Mouse (Mus musculus): ENCODE measurements around the gene Nkx2-1. TPM values are rescaled to one million over a fixed set of nuclear protein-coding genes. Genes with fewer than 3 reads are reported as not detected.
A peak's percentile ranks its signal among the peaks of the same experiment; 100 is the strongest.
"Not testable (repeated sequence)": the region's sequence is repeated elsewhere in the genome, so short reads cannot be mapped to it uniquely, and the experiment has no call there.

Gene Nkx2-1
- not detected for total RNA-seq (2021)
- long read RNA-seq, experiment 1 = 0 reads
- long read RNA-seq, experiment 2 = 0 reads

DNA sequence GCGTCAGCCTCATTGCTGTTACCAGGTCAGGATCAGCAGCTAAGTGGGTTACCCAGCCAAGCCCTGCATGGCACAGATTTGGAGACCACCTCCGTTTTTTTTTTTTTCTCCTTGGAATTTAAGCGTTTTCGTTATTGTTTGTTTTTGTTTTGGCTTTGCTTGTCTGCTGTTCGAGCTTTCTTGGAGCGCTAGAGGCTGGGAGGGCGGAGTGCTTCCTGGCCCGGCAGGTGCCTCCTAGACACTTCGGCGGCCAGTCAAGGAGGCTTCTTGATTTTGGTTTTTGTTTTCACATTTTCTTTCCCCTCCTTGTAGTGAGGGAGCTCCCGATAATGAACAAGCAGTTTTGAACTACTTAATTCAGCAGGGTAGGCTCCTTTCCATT lies at the start of gene Nkx2-1:
TSS of gene Nkx2-1 (minus strand) at position 25 of the 382 bp plus-strand sequence.
- no peak for DNase-seq (ENCODE audit: low spot score)

DNA sequence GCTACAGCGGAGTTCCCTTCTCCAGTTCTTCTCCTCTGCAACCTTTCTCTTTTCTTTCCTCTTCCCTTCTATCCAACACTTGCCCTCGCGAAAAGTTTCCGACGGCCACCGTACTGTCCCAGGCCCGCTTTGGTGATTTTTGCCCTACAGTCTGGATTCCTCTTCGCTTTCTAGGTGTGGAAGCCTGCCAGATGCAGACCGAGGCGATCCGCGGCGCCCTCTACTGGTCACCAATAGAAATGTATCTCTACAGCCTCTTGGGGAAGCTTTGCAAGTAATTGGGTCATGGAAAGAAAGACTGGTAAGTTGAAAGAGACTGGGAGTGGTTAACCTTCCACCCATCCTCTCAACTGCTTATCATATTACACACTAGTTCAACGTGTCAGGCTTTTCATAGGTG lies 4.4 kb upstream of the Nkx2-1 start:
- peak; percentile 52 for DNase-seq (ENCODE audit: low spot score)

- DNase-seq (ENCODE audit: low spot score) = no peak
These were observed 3.9 kb upstream of the Nkx2-1 start for GRCm38 (mm10) chr12:56540591-56540990.

DNA sequence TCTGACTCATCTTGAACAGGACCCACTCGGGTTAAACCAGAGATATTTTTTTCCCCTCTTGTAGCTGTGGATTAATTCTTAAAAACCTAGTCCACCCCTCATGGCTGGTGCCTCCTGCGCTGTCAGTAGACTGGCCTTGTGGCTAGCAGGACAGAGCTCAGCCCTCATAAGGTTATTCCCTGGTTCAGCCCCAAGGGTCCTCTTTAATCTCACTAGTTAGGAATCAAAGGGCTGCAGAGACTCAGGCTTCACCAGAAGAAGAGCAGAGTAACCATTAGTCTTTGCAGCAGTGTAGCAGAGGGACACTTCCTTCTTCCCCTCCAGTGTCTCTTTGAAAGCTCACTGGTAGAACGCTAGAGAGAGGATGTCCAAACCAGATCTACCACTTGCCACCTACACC lies 1.9 kb upstream of the Nkx2-1 start:
- DNase-seq (ENCODE audit: low spot score) = no peak

GRCm38 (mm10) chr12:56537931-56538330 lies 1.2 kb upstream of the Nkx2-1 start:
- DNase-seq (ENCODE audit: low spot score) = no peak

GRCm38 (mm10) chr12:56537342-56537741 lies 634 bp upstream of the Nkx2-1 start:
- no peak for DNase-seq (ENCODE audit: low spot score)

DNA sequence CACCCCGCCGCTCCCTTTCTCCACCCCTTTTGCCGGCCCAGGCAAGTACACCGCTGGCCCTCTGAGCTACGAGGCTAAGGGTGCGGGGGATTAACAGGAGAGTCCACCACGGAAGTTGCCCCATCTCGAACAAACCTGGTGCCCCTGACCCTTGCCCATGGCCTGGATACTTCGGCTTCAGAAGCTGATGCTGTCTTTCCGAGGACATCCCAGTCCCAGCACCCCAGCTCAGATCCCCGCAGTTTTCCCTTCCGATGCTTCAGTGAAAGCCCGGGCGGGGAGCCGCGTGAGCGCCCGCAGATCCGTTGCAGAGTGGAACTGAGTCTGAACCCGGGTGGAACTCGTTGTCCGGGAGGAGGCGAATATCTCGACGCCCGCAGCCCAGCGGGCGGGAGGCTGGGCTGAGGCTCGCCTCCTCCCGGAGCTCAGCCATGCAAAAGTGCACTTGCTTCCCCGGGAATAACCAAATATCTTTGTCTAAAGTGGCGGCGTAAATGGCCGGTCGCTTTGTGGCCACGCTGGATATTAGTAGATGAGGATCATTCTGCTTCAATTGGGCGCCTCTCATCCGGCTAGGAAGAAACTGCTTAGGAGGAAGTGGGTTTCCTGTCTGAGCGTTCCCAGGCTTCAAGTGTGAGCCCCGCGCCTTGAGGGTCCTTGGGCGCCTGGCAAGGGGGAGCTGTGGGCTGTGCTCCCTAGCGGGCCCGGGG lies 379 bp downstream of the Nkx2-1 start:
- DNase-seq (ENCODE audit: low spot score) = no peak

- DNase-seq (ENCODE audit: low spot score) = no peak
These were observed 1.1 kb downstream of the Nkx2-1 start for GRCm38 (mm10) chr12:56535411-56536173.

GRCm38 (mm10) chr12:56534651-56535326 lies 1.9 kb downstream of the Nkx2-1 start:
- DNase-seq (ENCODE audit: low spot score) = no peak

- DNase-seq (ENCODE audit: low spot score) = no peak
These were observed 2.4 kb downstream of the Nkx2-1 start for GRCm38 (mm10) chr12:56534311-56534650.

- no peak for DNase-seq (ENCODE audit: low spot score)
These were observed 3.0 kb downstream of the Nkx2-1 start for GRCm38 (mm10) chr12:56533501-56534310.

DNA sequence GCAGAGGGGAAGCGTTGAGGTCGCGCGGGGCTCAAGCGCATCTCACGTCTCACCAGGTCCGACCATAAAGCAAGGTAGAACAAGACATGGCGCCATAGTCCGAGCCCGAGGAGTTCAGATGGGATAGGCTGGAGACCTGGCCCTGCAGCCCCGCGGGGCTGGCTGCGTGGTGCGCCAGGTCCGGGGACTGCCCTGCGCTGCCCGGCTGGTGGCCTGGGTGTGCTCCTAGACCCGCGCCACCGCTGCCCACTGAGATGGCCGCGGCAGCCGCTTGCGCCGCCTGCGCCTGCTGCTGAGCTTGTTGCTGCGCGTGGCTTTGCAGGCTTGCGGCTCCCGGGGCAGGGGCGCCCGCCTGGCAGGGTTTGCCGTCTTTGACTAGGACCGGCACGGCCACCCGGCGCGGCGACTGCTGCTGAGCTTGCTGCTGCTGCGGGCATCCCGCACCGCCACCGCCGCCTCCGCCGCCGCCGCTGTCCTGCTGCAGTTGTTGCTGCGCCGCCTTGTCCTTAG lies 3.7 kb downstream of the Nkx2-1 start:
- no peak for DNase-seq (ENCODE audit: low spot score)

DNA sequence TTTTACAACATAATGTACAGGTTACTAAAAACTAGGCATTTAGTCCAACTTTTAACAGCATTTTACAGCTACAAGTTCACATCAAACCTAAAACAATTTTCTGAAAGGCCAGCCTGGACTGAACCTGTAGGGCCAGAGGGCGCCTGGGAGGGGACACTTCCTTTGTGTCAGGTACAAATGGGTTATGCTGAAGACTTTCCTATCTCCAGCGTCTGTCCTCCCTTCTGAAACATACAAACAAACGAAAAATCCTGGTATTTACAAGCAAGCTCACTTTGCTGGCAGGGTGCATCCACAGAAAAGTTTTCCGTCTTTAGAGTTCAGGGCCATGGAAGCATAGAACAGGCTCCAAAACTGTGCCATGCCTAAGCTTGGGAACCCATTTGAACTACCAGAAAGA lies 4.6 kb downstream of the Nkx2-1 start:
- no peak for DNase-seq (ENCODE audit: low spot score)

GRCm38 (mm10) chr12:56531051-56531620 lies 5.6 kb downstream of the Nkx2-1 start:
- DNase-seq (ENCODE audit: low spot score) = no peak

- DNase-seq (ENCODE audit: low spot score) = no peak
These were observed 6.8 kb downstream of the Nkx2-1 start for GRCm38 (mm10) chr12:56529931-56530330.

DNA sequence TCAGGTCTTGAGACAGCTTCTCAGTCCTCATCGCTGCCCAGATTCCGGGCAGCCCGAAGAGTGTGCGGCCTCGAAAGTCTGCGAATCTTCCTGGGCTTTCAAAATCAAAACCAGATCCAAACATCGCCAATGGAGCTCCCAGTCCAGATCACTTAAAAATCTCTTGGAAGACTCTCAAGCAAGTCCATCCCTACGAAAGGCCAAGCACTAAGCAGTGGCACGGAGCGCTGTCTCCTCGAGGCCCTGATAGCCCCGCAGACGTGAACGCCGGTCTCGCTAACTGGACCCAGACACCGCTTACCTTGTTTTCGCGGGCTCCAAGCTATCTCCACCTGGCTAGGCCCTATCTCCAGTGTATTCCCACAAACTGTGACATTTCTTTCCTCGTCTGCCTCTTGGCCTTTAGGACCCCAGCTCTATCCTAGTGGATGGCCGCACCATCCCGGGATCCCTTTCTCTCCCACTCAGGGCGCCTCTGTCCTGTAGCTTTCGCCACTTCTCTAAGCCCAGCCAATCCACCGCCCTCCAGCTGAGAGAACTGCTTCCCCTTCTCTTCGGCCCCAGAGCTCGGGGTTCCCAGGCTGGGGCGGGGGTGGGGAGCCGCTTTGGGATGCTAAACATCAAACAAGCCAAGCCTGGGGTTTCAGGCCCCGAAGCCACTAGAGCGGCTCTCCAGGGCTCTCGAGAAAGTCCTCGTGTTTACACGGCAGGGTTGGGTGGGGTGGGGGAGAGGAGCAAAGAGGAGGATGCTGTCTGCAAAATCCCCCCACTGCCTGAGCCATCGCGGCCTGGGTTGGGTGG lies 7.6 kb downstream of the Nkx2-1 start:
- no peak for DNase-seq (ENCODE audit: low spot score)

DNA sequence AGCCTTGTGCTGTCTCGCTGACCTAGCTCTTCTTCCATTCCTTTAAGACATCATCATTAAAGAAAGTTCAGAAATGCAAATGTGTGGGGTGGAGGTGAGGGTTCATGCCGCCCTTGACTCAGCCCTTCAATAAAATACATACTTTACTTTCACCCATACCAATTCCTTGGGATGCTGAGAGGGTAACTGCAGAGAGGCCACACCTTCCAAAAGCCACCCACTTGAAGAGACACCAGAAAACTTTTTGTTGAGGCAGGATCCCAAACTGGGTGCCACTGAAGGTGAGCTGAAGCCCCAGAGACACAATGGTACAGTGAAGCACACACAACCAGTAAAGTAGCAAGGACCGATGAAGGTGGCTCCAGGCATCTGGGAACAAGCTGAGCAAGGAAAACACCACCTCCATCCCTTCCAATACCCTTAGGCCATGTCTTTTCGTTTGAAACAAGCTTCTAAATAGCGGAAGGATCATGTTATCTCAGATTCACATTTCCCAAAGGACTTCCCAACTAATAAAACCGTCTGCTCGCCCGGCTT lies 8.6 kb downstream of the Nkx2-1 start:
- DNase-seq (ENCODE audit: low spot score) = no peak

DNA sequence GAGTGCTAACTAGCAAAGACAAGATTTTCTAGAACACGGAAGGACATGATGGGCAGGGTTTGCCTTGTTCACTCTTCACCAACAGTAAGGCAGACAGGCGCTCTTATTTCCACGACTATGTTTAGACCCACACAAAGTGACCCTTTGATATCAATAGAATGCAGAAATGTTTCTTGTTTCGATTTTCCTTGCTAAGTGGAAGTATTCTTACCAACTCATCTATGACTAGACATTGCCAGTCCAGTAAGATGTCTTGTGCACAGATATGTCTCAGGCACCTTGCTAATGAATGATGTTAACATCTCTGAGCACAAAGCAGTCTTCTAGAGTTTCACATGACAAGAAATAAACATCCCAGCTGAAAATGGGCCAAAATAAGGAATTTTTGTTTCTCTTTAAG lies 9.6 kb downstream of the Nkx2-1 start:
- DNase-seq (ENCODE audit: low spot score) = no peak

- not testable (repeated sequence) for DNase-seq (ENCODE audit: low spot score)
These were observed 11.4 kb downstream of the Nkx2-1 start for GRCm38 (mm10) chr12:56525219-56525797.

DNA sequence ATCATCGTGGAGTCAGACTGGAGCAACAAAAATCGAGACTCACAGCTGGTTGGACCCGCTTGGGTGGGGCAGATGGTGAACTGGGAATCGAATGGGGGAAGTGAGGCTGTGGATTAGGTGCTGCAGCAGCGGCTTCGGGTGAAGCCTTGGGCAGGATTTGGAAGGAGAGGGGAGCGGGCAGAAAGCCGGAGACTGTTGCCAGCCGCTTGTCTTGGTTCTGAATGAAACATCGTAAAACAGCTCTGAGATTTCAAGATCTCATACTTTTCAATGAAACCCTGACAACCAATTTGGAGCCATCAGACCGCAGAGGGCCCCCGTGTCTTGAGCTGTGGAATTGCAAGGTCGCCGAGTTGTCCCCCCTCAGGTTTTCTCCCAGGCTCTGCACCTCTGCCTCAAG lies 12.5 kb downstream of the Nkx2-1 start:
- DNase-seq (ENCODE audit: low spot score) = no peak
